Mouse (Mus musculus) ES-Bruce4 (cell line): Measurements from ENCODE around the gene Tatdn3.

Experiments used
- CTCF ChIP-seq: IDR thresholded peaks from one replicate; pipeline ENCODE4 v1.8.1; 2011; ENCODE audit warnings: low read depth, low read length
- EP300 ChIP-seq: IDR thresholded peaks from 2 replicates; pipeline ENCODE4 v1.6.1; 2011; ENCODE audit warnings: low read depth, low read length; ENCODE audit not compliant: insufficient read depth
- POLR2A ChIP-seq: IDR thresholded peaks from one replicate; pipeline ENCODE4 v1.8.1; 2011; ENCODE audit warnings: low read length; ENCODE audit not compliant: insufficient read depth

- TF ChIP-seq CTCF: no peak
- no peak for TF ChIP-seq POLR2A
- no peak for TF ChIP-seq EP300
Measured at GRCm38 (mm10) chr1:191045264-191045663, 17.5 kb downstream of the Tatdn3 start.
